Mouse (Mus musculus) E14TG2a.4 (cell line): ENCODE measurements around the gene Gabrb3.
"Not testable (repeated sequence)": the region's sequence is repeated elsewhere in the genome, so short reads cannot be mapped to it uniquely, and the experiment has no call there.

ENCODE experiments used
- H3K27me3 ChIP-seq: 2 replicates; pipeline ENCODE4 v1.6.1; 2014; ENCODE audit warnings: low read length, control low read depth; ENCODE audit not compliant: insufficient read depth
- H3K36me3 ChIP-seq: 2 replicates; pipeline ENCODE4 v1.6.1; 2014; ENCODE audit warnings: low read length, control low read depth; ENCODE audit not compliant: insufficient read depth
- H3K4me1 ChIP-seq: replicated peaks from 2 replicates; pipeline ENCODE4 v1.6.1; 2014; ENCODE audit warnings: low read depth, low read length, control low read depth
- H3K4me3 ChIP-seq: replicated peaks from 2 replicates; pipeline ENCODE4 v1.5.1; 2014; ENCODE audit warnings: mild to moderate bottlenecking, low read length
- H3K9me3 ChIP-seq: 2 replicates; pipeline ENCODE4 v1.6.1; 2014; ENCODE audit warnings: low read length, control low read depth
- CTCF ChIP-seq: conservative IDR thresholded peaks from 2 replicates; pipeline ENCODE4 v1.5.1; 2014; ENCODE audit warnings: low read length
- NANOG ChIP-seq: IDR thresholded peaks from 2 replicates; pipeline ENCODE4 v1.6.1; 2014; ENCODE audit warnings: borderline replicate concordance, low read length, mixed read lengths
- POU5F1 ChIP-seq: IDR thresholded peaks from 2 replicates; pipeline ENCODE4 v1.6.1; 2014; ENCODE audit warnings: low read length, borderline replicate concordance

Gabrb3 gene

GRCm38 (mm10) chr7:57703580-57703979 is 284.1 kb downstream of the Gabrb3 start:
- Histone ChIP-seq H3K4me3 (no peak overlapping the region), H3K4me1 (no peaks in the 10 kb centered on the region), H3K9me3 (peaks cover 4% of the 10 kb centered on the region; the same call in 1 of the 2 replicates), H3K27me3 (no peaks in the 10 kb centered on the region), H3K36me3 (no peaks in the 10 kb centered on the region)
- TF ChIP-seq CTCF (no peak), NANOG (no peak), POU5F1 (no peak)

DNA sequence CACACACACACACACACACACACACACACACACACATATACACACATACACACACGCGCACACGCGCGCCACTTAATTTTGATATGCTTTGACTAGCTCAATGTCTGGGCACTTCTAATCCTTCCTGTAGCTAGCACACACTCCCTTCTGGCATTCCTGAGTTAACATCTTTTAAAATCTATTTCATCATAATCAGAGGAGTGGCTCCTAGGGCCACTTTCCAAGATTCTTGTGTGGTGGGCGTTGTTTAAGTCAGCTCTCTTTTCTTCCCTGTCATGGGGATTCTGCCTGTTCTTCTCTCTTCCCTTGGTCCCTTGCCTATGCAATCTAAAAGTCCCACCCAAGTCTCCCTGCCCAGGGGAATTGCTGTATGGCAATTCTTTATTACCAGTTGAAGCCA is 286.6 kb downstream of the Gabrb3 start:
- no peak overlapping the region for H3K4me3 ChIP-seq
- TF ChIP-seq NANOG (no peak), CTCF (no peak), POU5F1 (no peak)

DNA sequence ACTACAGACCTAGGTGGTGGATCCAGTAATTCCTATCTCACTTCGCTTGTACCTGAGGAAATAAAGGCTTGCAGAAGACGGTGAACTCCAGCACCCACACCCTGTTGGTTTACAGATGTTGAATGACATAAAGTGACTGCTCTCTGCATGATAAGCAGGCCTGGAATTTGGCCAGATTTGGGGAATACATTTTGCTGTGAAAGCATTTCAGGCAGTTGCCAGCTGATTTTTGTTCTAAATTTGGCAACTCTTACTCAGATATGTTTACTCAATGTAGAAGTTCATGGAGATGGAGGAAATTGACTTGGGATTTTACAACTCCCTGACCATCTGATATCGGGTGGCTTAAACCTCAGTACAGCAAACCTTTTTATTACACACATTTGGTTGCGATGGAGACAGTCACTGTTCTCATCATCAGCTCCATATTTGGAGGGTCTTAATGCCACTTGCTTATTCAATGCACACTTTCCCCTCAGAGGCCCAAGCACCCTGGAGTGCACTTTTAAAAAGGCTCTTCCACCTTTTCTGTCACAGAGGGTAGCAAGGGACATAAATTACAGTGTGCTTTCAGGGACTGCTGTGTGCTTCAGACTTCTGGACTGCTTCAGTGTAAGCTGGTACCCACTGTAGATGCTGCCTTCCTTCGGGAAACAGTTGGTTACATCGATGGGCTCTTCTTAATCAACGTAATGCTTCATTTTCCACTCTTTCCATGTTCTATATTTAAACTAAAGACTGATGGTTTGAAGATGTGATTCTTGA is 287.7 kb downstream of the Gabrb3 start:
- no peak for TF ChIP-seq CTCF
- no peak for TF ChIP-seq POU5F1
- no peak for TF ChIP-seq NANOG
- no peaks in the 10 kb centered on the region for H3K4me1 ChIP-seq
- H3K9me3 ChIP-seq: no peaks in the 10 kb centered on the region
- H3K36me3 ChIP-seq: no peaks in the 10 kb centered on the region
- H3K4me3 ChIP-seq: no peak overlapping the region
- no peaks in the 10 kb centered on the region for H3K27me3 ChIP-seq

More for the DNA sequence above, 286.6 kb downstream of the Gabrb3 start:
- H3K27me3 ChIP-seq: no peaks in the 10 kb centered on the region
- no peaks in the 10 kb centered on the region for H3K9me3 ChIP-seq
- H3K4me1 ChIP-seq: no peaks in the 10 kb centered on the region
- H3K36me3 ChIP-seq: no peaks in the 10 kb centered on the region

GRCm38 (mm10) chr7:57711709-57712108 is 292.2 kb downstream of the Gabrb3 start:
- Histone ChIP-seq H3K4me1 (no peaks in the 10 kb centered on the region), H3K27me3 (no peaks in the 10 kb centered on the region), H3K4me3 (no peak overlapping the region), H3K36me3 (no peaks in the 10 kb centered on the region), H3K9me3 (no peaks in the 10 kb centered on the region)
- TF ChIP-seq NANOG (no peak), POU5F1 (no peak), CTCF (no peak)

GRCm38 (mm10) chr7:57746836-57747235 is 327.3 kb downstream of the Gabrb3 start:
- no peak for TF ChIP-seq POU5F1
- no peak for TF ChIP-seq NANOG
- TF ChIP-seq CTCF: no peak
- H3K4me1 ChIP-seq: no peaks in the 10 kb centered on the region

GRCm38 (mm10) chr7:57760466-57760865 is 341.0 kb downstream of the Gabrb3 start:
- H3K36me3 ChIP-seq: no peaks in the 10 kb centered on the region
- no peak overlapping the region for H3K4me3 ChIP-seq
- H3K9me3 ChIP-seq: no peaks in the 10 kb centered on the region
- TF ChIP-seq NANOG (no peak), POU5F1 (no peak), CTCF (no peak)
- no peaks in the 10 kb centered on the region for H3K4me1 ChIP-seq
- H3K27me3 ChIP-seq: no peaks in the 10 kb centered on the region

More at GRCm38 (mm10) chr7:57746836-57747235, 327.3 kb downstream of the Gabrb3 start:
- no peaks in the 10 kb centered on the region for H3K9me3 ChIP-seq
- H3K36me3 ChIP-seq: no peaks in the 10 kb centered on the region
- H3K4me3 ChIP-seq: no peak overlapping the region
- no peaks in the 10 kb centered on the region for H3K27me3 ChIP-seq

- Histone ChIP-seq H3K27me3 (no peaks in the 10 kb centered on the region), H3K4me3 (no peak overlapping the region), H3K9me3 (no peaks in the 10 kb centered on the region), H3K4me1 (no peaks in the 10 kb centered on the region), H3K36me3 (no peaks in the 10 kb centered on the region)
- no peak for TF ChIP-seq POU5F1
- TF ChIP-seq NANOG: no peak
- no peak for TF ChIP-seq CTCF
Observed at GRCm38 (mm10) chr7:57778754-57779153, 359.3 kb downstream of the Gabrb3 start.

- not testable (repeated sequence) for H3K27me3 ChIP-seq, H3K4me3 ChIP-seq, H3K9me3 ChIP-seq, H3K4me1 ChIP-seq, H3K36me3 ChIP-seq
Observed at GRCm38 (mm10) chr7:57786102-57786501, 366.6 kb downstream of the Gabrb3 start.

DNA sequence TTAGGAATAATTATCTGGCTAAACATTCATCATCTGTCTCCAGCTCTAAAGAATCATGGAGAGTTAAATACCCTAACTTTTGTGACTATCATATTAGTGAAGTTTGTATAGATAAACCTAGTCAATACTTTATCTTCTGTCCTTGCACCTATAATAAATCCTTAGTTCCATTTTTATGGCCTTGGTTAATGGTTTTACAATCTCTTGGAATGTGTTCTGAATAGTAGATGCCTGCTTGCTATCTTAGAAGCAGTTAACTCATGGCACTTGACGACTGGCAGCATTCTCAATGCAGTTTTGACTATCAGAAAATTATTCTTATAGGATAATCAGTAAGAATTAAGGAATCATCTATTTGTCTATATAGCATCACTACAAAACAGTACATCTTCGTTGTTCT is 368.0 kb downstream of the Gabrb3 start:
- Histone ChIP-seq H3K9me3 (no peaks in the 10 kb centered on the region), H3K4me1 (no peaks in the 10 kb centered on the region), H3K4me3 (no peak overlapping the region), H3K27me3 (no peaks in the 10 kb centered on the region), H3K36me3 (no peaks in the 10 kb centered on the region)
- TF ChIP-seq NANOG (no peak), CTCF (no peak), POU5F1 (no peak)
